Mouse (Mus musculus) urinary bladder, adult 2 months (tissue): ENCODE measurements at regions not wholly inside any gene's neighbourhood (a gene's known extent, or its start where the extent isn't known, plus 50 kb on each side); places are given as distances from the start of the nearest gene placed in this dataset.
"Not testable (repeated sequence)": the region's sequence is repeated elsewhere in the genome, so short reads cannot be mapped to it uniquely, and the experiment has no call there.

ENCODE experiments used
- DNase-seq: peaks from one replicate; pipeline ENCODE4 v3.0.0; 2022; ENCODE audit warnings: low spot score

- peak; percentile 22 for DNase-seq
These were observed 374.0 kb upstream of the Nrxn1 start for GRCm38 (mm10) chr17:91466822-91467221.

GRCm38 (mm10) chr17:91451711-91452110 lies 358.8 kb upstream of the Nrxn1 start:
- no peak for DNase-seq

- DNase-seq = not testable (repeated sequence)
These were observed 339.2 kb upstream of the Nrxn1 start for GRCm38 (mm10) chr17:91431780-91432720.

GRCm38 (mm10) chr17:91430351-91430750 lies 337.5 kb upstream of the Nrxn1 start:
- DNase-seq = no peak

- DNase-seq = no peak
These were observed 332.2 kb upstream of the Nrxn1 start for GRCm38 (mm10) chr17:91425120-91425519.

GRCm38 (mm10) chr17:91418582-91418981 lies 325.7 kb upstream of the Nrxn1 start:
- no peak for DNase-seq

- no peak for DNase-seq
These were observed 298.3 kb upstream of the Nrxn1 start for GRCm38 (mm10) chr17:91390969-91391764.

GRCm38 (mm10) chr17:91389937-91390623 lies 297.2 kb upstream of the Nrxn1 start:
- not testable (repeated sequence) for DNase-seq

- no peak for DNase-seq
These were observed 295.6 kb upstream of the Nrxn1 start for GRCm38 (mm10) chr17:91388521-91388920.

- DNase-seq = no peak
These were observed 295.2 kb upstream of the Nrxn1 start for GRCm38 (mm10) chr17:91388039-91388438.

GRCm38 (mm10) chr17:91385949-91386348 lies 293.1 kb upstream of the Nrxn1 start:
- DNase-seq = no peak

GRCm38 (mm10) chr17:91368156-91368555 lies 275.3 kb upstream of the Nrxn1 start:
- no peak for DNase-seq

- DNase-seq = no peak
These were observed 268.4 kb upstream of the Nrxn1 start for GRCm38 (mm10) chr17:91361261-91361660.

GRCm38 (mm10) chr17:91352107-91352506 lies 259.2 kb upstream of the Nrxn1 start:
- no peak for DNase-seq

GRCm38 (mm10) chr17:91336882-91337281 lies 244.0 kb upstream of the Nrxn1 start:
- DNase-seq = no peak

GRCm38 (mm10) chr17:91333790-91334189 lies 240.9 kb upstream of the Nrxn1 start:
- DNase-seq = no peak

- DNase-seq = no peak
These were observed 240.3 kb upstream of the Nrxn1 start for GRCm38 (mm10) chr17:91333202-91333601.

- DNase-seq = no peak
These were observed 231.5 kb upstream of the Nrxn1 start for GRCm38 (mm10) chr17:91324377-91324776.

GRCm38 (mm10) chr17:91286875-91287274 lies 194.0 kb upstream of the Nrxn1 start:
- DNase-seq = no peak

GRCm38 (mm10) chr17:91274378-91274777 lies 181.5 kb upstream of the Nrxn1 start:
- no peak for DNase-seq

GRCm38 (mm10) chr17:91238719-91239118 lies 145.8 kb upstream of the Nrxn1 start:
- DNase-seq = no peak

- not testable (repeated sequence) for DNase-seq
These were observed 143.8 kb upstream of the Nrxn1 start for GRCm38 (mm10) chr17:91236653-91237052.
